Mouse (Mus musculus) small intestine, adult 2 months (tissue): ENCODE data around the gene Lrrc19.

ENCODE experiments used
- CTCF ChIP-seq: fragments of 200-500 bp; IDR thresholded peaks from 2 replicates; pipeline ENCODE4 v1.5.1; 2012; ENCODE audit warnings: low read depth, mild to moderate bottlenecking, control low read depth, inconsistent platforms, low read length, moderate library complexity, mixed read lengths; ENCODE audit not compliant: insufficient replicate concordance, insufficient read length; ENCODE audit errors: extremely low read depth
- POLR2A ChIP-seq: fragments of 200-500 bp; IDR thresholded peaks from 2 replicates; pipeline ENCODE4 v1.6.1; 2012; ENCODE audit warnings: low read depth, mild to moderate bottlenecking, control low read depth, inconsistent platforms, low read length, moderate library complexity

DNA sequence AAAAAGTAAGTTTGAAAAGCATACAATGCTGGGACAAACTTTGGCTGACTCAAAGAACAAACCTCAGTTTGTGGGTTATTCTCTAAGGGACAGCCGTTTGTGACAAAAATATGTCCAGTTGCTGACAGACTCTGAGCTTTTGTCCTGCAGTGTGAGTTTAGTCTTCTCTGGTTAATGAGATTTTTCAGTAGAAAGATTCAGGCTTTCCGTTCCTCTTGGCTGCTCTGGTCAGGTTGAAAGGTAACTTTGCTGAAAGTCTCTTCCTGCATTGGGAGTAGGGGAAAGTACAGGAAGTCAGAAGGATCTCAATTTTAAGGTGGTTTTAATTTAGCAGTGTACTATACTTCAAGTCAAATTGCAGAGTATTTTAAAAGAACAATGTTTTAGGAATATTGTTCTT, 44.4 kb downstream of the Lrrc19 start:
- TF ChIP-seq CTCF (no peak), POLR2A (no peak)
